ENCODE assay signal across 8 mouse cellular contexts in genomic region chr13:107073039-107073620, GRCm38 (mm10). TPM values are rescaled to one million over a fixed set of nuclear protein-coding genes. Genes with fewer than 3 reads are reported as not detected.
DNase-seq lines count a peak whose midpoint lies in the region; ATAC-seq lines count a peak whose summit lies in the region.

No protein-coding gene starts in this region.

- no peak for ATAC-seq in lung, embryonic 15.5 days (ENCODE audit: borderline replicate concordance, extremely low read depth, low FRiP score, low TSS enrichment)
- peak; percentile 81 for ATAC-seq in neural tube, embryonic 12.5 days (ENCODE audit: low FRiP score, low read depth)

- no peak for DNase-seq in lung, postnatal 14 days
- DNase-seq in embryo, embryonic 9.5 days (ENCODE audit: extremely low spot score): peak; percentile 51
- peak; percentile 17 for DNase-seq in heart, postnatal 4 days
- peak; percentile 47 for DNase-seq in limb, embryonic 10.5 days (ENCODE audit: low spot score)
- DNase-seq in spleen, adult 18-20 months: no peak
- no peak for DNase-seq in adipocyte (ENCODE audit: low spot score)

- no peak overlapping the region for H3K27ac ChIP-seq in lung, embryonic 15.5 days
- H3K27ac ChIP-seq in limb, embryonic 10.5 days: peak overlapping the region; percentile 33; the same call in 1 of the 2 replicates
- H3K27ac ChIP-seq in neural tube, embryonic 12.5 days: no peak overlapping the region

- peak overlapping the region; percentile 47 for H3K4me2 ChIP-seq in lung, embryonic 15.5 days
- peak overlapping the region; percentile 70 for H3K4me2 ChIP-seq in neural tube, embryonic 12.5 days (replicated peaks)

- H3K4me3 ChIP-seq in lung, embryonic 15.5 days: peak overlapping the region; percentile 19
- H3K4me3 ChIP-seq in limb, embryonic 10.5 days: peak overlapping the region; percentile 34
- peak overlapping the region; percentile 23 for H3K4me3 ChIP-seq in neural tube, embryonic 12.5 days

- no peaks in the 10 kb centered on the region for H3K9me3 ChIP-seq in lung, embryonic 15.5 days
- no peaks in the 10 kb centered on the region for H3K9me3 ChIP-seq in limb, embryonic 10.5 days (replicated peaks)
- no peaks in the 10 kb centered on the region for H3K9me3 ChIP-seq in neural tube, embryonic 12.5 days

- no peaks in the 10 kb centered on the region for H3K36me3 ChIP-seq in lung, embryonic 15.5 days
- no peaks in the 10 kb centered on the region for H3K36me3 ChIP-seq in limb, embryonic 10.5 days
- no peaks in the 10 kb centered on the region for H3K36me3 ChIP-seq in neural tube, embryonic 12.5 days

- no peaks in the 10 kb centered on the region for H3K4me1 ChIP-seq in lung, embryonic 15.5 days
- H3K4me1 ChIP-seq in limb, embryonic 10.5 days: peaks cover 14% of the 10 kb centered on the region
- H3K4me1 ChIP-seq in neural tube, embryonic 12.5 days: peaks cover 8% of the 10 kb centered on the region; the same call in 1 of the 2 replicates

- no peaks in the 10 kb centered on the region for H3K27me3 ChIP-seq in lung, embryonic 15.5 days
- no peaks in the 10 kb centered on the region for H3K27me3 ChIP-seq in limb, embryonic 10.5 days (ENCODE audit: low read depth, poor library complexity, severe bottlenecking)
- no peaks in the 10 kb centered on the region for H3K27me3 ChIP-seq in neural tube, embryonic 12.5 days (replicated peaks)

- 11% methylated on average over 14 of the region's 14 CpGs for WGBS in lung, embryonic 15.5 days
- WGBS in limb, embryonic 10.5 days: 10% methylated on average over 14 of the region's 14 CpGs
- WGBS in neural tube, embryonic 12.5 days: 3% methylated on average over 14 of the region's 14 CpGs

- H3K9ac ChIP-seq in lung, embryonic 15.5 days: no peak overlapping the region
- peak overlapping the region; percentile 44; the same call in 1 of the 2 replicates for H3K9ac ChIP-seq in neural tube, embryonic 12.5 days

RNA-seq across cellular contexts. Expression of gene Kif2a, which starts 51.2 kb away (rescaled TPM):
- 23.3 and 24.0 TPM in 2 replicates for polyA plus RNA-seq in lung, embryonic 15.5 days (2015; fragmentation: Nextera tagmentation; extraction: Ambion mirVana)
- 10 to 100 TPM; 54.3 to 56.4 TPM for total RNA-seq in heart, postnatal 4 days (2021)
- polyA plus RNA-seq in limb, embryonic 10.5 days (2016; fragmentation: Nextera tagmentation; extraction: Ambion mirVana): 16.2 and 21.8 TPM in 2 replicates
- 39.7 and 41.4 TPM in 2 replicates for polyA plus RNA-seq in neural tube, embryonic 12.5 days (2016; fragmentation: Nextera tagmentation; extraction: Ambion mirVana)

Comparison
In these comparisons a context has a peak if more than half of its experiments do, and no peak if none do; other contexts are left out.
1. DNase-seq: peak in embryo, embryonic 9.5 days (single experiment), heart, postnatal 4 days (single experiment) and limb, embryonic 10.5 days (single experiment); none in lung, postnatal 14 days (single experiment), spleen, adult 18-20 months (0 of 2) and adipocyte (single experiment).
2. Peak in every context shown above with its lines, with median percentiles within 50 percentile points of each other: H3K4me3 ChIP-seq.